8 mouse cellular contexts compared by ENCODE assay signal in genomic region chrX:140665242-140665810, GRCm38 (mm10). TPM values are rescaled to one million over a fixed set of nuclear protein-coding genes. Genes with fewer than 3 reads are reported as not detected.
DNase-seq lines count a peak whose midpoint lies in the region.

No protein-coding gene starts in this region.

- no peaks in the 10 kb centered on the region for H3K9me3 ChIP-seq in hindbrain, embryonic 10.5 days

- DNase-seq in adipocyte (ENCODE audit: low spot score), result peak; percentile 13
- peak; percentile 39 to 65 for DNase-seq in cerebellum, adult 18-20 months
- peak; percentile 6 to 12 for DNase-seq in frontal cortex, postnatal 25 days (ENCODE audit: low spot score in 2 of 2)
- peak; percentile 40 for DNase-seq in hindbrain, embryonic 10.5 days (ENCODE audit: low spot score)
- peak; percentile 21 to 22 for DNase-seq in layer of hippocampus, postnatal 36 days
- DNase-seq in lung, postnatal 36 days, result peak; percentile 17
- peak; percentile 2 to 11 for DNase-seq in right cerebral cortex, postnatal 36 days (ENCODE audit: low spot score in 2 of 2)
- DNase-seq in spleen, adult 12 weeks (ENCODE audit: low spot score), result no peak

- 19% methylated on average over 43 of the region's 47 CpGs for WGBS in hindbrain, embryonic 10.5 days

- peak overlapping the region; percentile 83 for H3K27ac ChIP-seq in hindbrain, embryonic 10.5 days

- no peaks in the 10 kb centered on the region for H3K36me3 ChIP-seq in hindbrain, embryonic 10.5 days

- H3K27me3 ChIP-seq in hindbrain, embryonic 10.5 days (ENCODE audit: insufficient read depth, poor library complexity, severe bottlenecking), result peaks cover 92% of the 10 kb centered on the region

- peak overlapping the region; percentile 62 for H3K4me3 ChIP-seq in hindbrain, embryonic 10.5 days

- no peaks in the 10 kb centered on the region for H3K4me1 ChIP-seq in hindbrain, embryonic 10.5 days (replicated peaks)

RNA-seq across cellular contexts. Expression of gene Mid2, which starts 0.9 kb away (rescaled TPM):
- 2.1 TPM in 2 replicates for polyA plus RNA-seq in hindbrain, embryonic 10.5 days (2016; fragmentation: Nextera tagmentation; extraction: Ambion mirVana)
- 10 to 100 TPM; 20.2 to 22.5 TPM for total RNA-seq in layer of hippocampus, postnatal 36 days (2021)
